Mouse (Mus musculus) hindbrain, postnatal 0 days (tissue): ENCODE results near the gene Gar1. TPM values are rescaled to one million over a fixed set of nuclear protein-coding genes. Genes with fewer than 3 reads are reported as not detected.

ENCODE experiments used
- ATAC-seq: fragments of 200-750 bp; cut with Nextera tagmentation; 2 replicates; pipeline ENCODE4 v1.8.0; 2017; ENCODE audit warnings: mild to moderate bottlenecking, moderate TSS enrichment, moderate library complexity
- DNase-seq: peaks from one replicate; pipeline ENCODE4 v3.0.0-alpha.2; 2015; ENCODE audit warnings: low spot score
- H3K27ac ChIP-seq: fragments of 300-500 bp; sonication (generic); 2 replicates; pipeline ENCODE4 v1.5.1; 2014; ENCODE audit warnings: mild to moderate bottlenecking
- H3K27me3 ChIP-seq: fragments of 300-500 bp; sonication (generic); 2 replicates; pipeline ENCODE4 v1.6.1; 2014; ENCODE audit warnings: low read length, mixed read lengths; ENCODE audit not compliant: insufficient read depth
- H3K36me3 ChIP-seq: fragments of 300-500 bp; sonication (generic); 2 replicates; pipeline ENCODE4 v1.6.1; 2014; ENCODE audit warnings: low read length, mixed read lengths; ENCODE audit not compliant: insufficient read depth
- H3K4me1 ChIP-seq: fragments of 300-500 bp; sonication (generic); 2 replicates; pipeline ENCODE4 v1.6.1; 2014; ENCODE audit warnings: antibody characterized with exemption, low read length, mixed read lengths; ENCODE audit not compliant: insufficient read depth
- H3K4me2 ChIP-seq: fragments of 300-500 bp; sonication (generic); 2 replicates; pipeline ENCODE4 v1.6.1; 2014; ENCODE audit warnings: low read depth, mild to moderate bottlenecking, low read length, moderate library complexity, mixed read lengths
- H3K4me3 ChIP-seq: fragments of 300-500 bp; sonication (generic); 2 replicates; pipeline ENCODE4 v1.5.1; 2014; ENCODE audit warnings: low read length
- H3K9ac ChIP-seq: fragments of 300-500 bp; sonication (generic); replicated peaks from 2 replicates; pipeline ENCODE4 v1.6.1; 2014; ENCODE audit warnings: mild to moderate bottlenecking, low read length, moderate library complexity, mixed read lengths
- H3K9me3 ChIP-seq: fragments of 300-500 bp; sonication (generic); 2 replicates; pipeline ENCODE4 v1.6.1; 2016; ENCODE audit warnings: low read length, mixed read lengths
- CTCF ChIP-seq: IDR thresholded peaks from 2 replicates; pipeline ENCODE4 v1.5.1; 2016; ENCODE audit warnings: antibody characterized with exemption, control low read depth, low read depth
- WGBS: fragments of 180-500 bp; shearing (Covaris S2); extraction: QIAGEN DNeasy Blood & Tissue Kit; methylation state at CpG from one replicate; pipeline ENCODE4 v1.1.7; 2014; 5-methylcytosine and 5-hydroxymethylcytosine counted together
- polyA plus RNA-seq: library from polyadenylated mRNA; unstranded; fragments of >200 nt; fragmentation: Nextera tagmentation; extraction: Ambion mirVana; gene quantifications from 2 replicates; pipeline ENCODE4 v1.2.1, GENCODE M21; 2015
- total RNA-seq: library from RNA; depleted of rRNA; stranded (reverse); fragments of >200 nt; gene quantifications from 2 replicates; pipeline ENCODE4 v1.2.3, GENCODE M21; 2014

Gar1 gene
- total and polyA plus RNA-seq, 2 experiments from 2014 or later: 5.1 to 37.0 TPM

- TF ChIP-seq CTCF: no peak
- H3K4me3 ChIP-seq: no peak overlapping the region
- no peak overlapping the region for H3K9ac ChIP-seq
- H3K27me3 ChIP-seq: no peaks in the 10 kb centered on the region
- peaks cover 16% of the 10 kb centered on the region; the same call in 1 of the 2 replicates for H3K36me3 ChIP-seq
- H3K27ac ChIP-seq: no peak overlapping the region
- H3K9me3 ChIP-seq: no peaks in the 10 kb centered on the region
- DNase-seq (peak; percentile 4), ATAC-seq (no peak)
- H3K4me2 ChIP-seq: no peak overlapping the region
- H3K4me1 ChIP-seq: no peaks in the 10 kb centered on the region
- 77% methylated on average over 8 of the region's 8 CpGs for WGBS
Observed at GRCm38 (mm10) chr3:129821736-129822135, 9.5 kb downstream of the Gar1 start.

GRCm38 (mm10) chr3:129820847-129821246 is 10.3 kb downstream of the Gar1 start:
- Histone ChIP-seq H3K4me1 (no peaks in the 10 kb centered on the region), H3K27ac (no peak overlapping the region), H3K4me2 (no peak overlapping the region), H3K9me3 (no peaks in the 10 kb centered on the region), H3K9ac (no peak overlapping the region), H3K36me3 (peaks cover 16% of the 10 kb centered on the region; the same call in 1 of the 2 replicates), H3K27me3 (no peaks in the 10 kb centered on the region), H3K4me3 (no peak overlapping the region)
- no peak for TF ChIP-seq CTCF
- WGBS: 55% methylated on average over 9 of the region's 9 CpGs
- DNase-seq (no peak), ATAC-seq (no peak)

GRCm38 (mm10) chr3:129803765-129804164 is 27.4 kb downstream of the Gar1 start, which contains the start of gene Lrit3:
Gene Lrit3 (minus strand): TSS chr3:129804030.
- Histone ChIP-seq H3K4me1 (no peaks in the 10 kb centered on the region), H3K9me3 (no peaks in the 10 kb centered on the region), H3K27ac (no peak within 1 kb of the TSS), H3K36me3 (no peaks in the 10 kb centered on the region), H3K4me2 (no peak within 1 kb of the TSS), H3K4me3 (no peak within 1 kb of the TSS), H3K27me3 (no peaks in the 10 kb centered on the region), H3K9ac (no peak within 1 kb of the TSS)
- ATAC-seq (no peak), DNase-seq (no peak)
- WGBS: 83% methylated on average over 10 of the region's 10 CpGs
- no peak for TF ChIP-seq CTCF

- Histone ChIP-seq H3K36me3 (no peaks in the 10 kb centered on the region), H3K27me3 (no peaks in the 10 kb centered on the region), H3K9me3 (no peaks in the 10 kb centered on the region), H3K4me3 (no peak overlapping the region), H3K9ac (no peak overlapping the region), H3K4me1 (no peaks in the 10 kb centered on the region), H3K4me2 (no peak overlapping the region), H3K27ac (no peak overlapping the region)
- 88% methylated on average over 2 of the region's 2 CpGs for WGBS
- ATAC-seq (no peak), DNase-seq (no peak)
- no peak for TF ChIP-seq CTCF
Observed at GRCm38 (mm10) chr3:129799011-129799410, 32.2 kb downstream of the Gar1 start.

- H3K9ac ChIP-seq: no peak overlapping the region
- 86% methylated on average over 11 of the region's 11 CpGs for WGBS
Observed at GRCm38 (mm10) chr3:129798551-129798950, 32.6 kb downstream of the Gar1 start.

GRCm38 (mm10) chr3:129797341-129797740 is 33.9 kb downstream of the Gar1 start:
- H3K4me3 ChIP-seq: no peak overlapping the region
- WGBS: 83% methylated on average over 5 of the region's 5 CpGs
- H3K27me3 ChIP-seq: no peaks in the 10 kb centered on the region
- no peak for TF ChIP-seq CTCF
- ATAC-seq: no peak
- no peak for DNase-seq
- H3K9ac ChIP-seq: no peak overlapping the region
- H3K4me2 ChIP-seq: no peak overlapping the region
- no peak overlapping the region for H3K27ac ChIP-seq
- H3K36me3 ChIP-seq: no peaks in the 10 kb centered on the region
- H3K9me3 ChIP-seq: no peaks in the 10 kb centered on the region
- no peaks in the 10 kb centered on the region for H3K4me1 ChIP-seq

More at GRCm38 (mm10) chr3:129798551-129798950, 32.6 kb downstream of the Gar1 start:
- DNase-seq (no peak), ATAC-seq (no peak)
- no peaks in the 10 kb centered on the region for H3K4me1 ChIP-seq
- no peak overlapping the region for H3K4me3 ChIP-seq
- no peaks in the 10 kb centered on the region for H3K36me3 ChIP-seq
- H3K9me3 ChIP-seq: no peaks in the 10 kb centered on the region
- TF ChIP-seq CTCF: no peak
- no peaks in the 10 kb centered on the region for H3K27me3 ChIP-seq
- no peak overlapping the region for H3K4me2 ChIP-seq
- no peak overlapping the region for H3K27ac ChIP-seq

- 88% methylated on average over 5 of the region's 5 CpGs for WGBS
- Histone ChIP-seq H3K27ac (no peak overlapping the region), H3K4me2 (no peak overlapping the region), H3K9me3 (no peaks in the 10 kb centered on the region), H3K36me3 (no peaks in the 10 kb centered on the region), H3K27me3 (no peaks in the 10 kb centered on the region), H3K4me3 (no peak overlapping the region), H3K4me1 (no peaks in the 10 kb centered on the region), H3K9ac (no peak overlapping the region)
- no peak for TF ChIP-seq CTCF
- ATAC-seq: no peak
- no peak for DNase-seq
Observed at GRCm38 (mm10) chr3:129793801-129794200, 37.4 kb downstream of the Gar1 start.
